Mouse (Mus musculus) embryonic facial prominence, embryonic 11.5 days (tissue): ENCODE measurements around the gene Rmi1. TPM values are rescaled to one million over a fixed set of nuclear protein-coding genes. Genes with fewer than 3 reads are reported as not detected.
"Not testable (repeated sequence)": the region's sequence is repeated elsewhere in the genome, so short reads cannot be mapped to it uniquely, and the experiment has no call there.

Experiments
- ATAC-seq: fragments of 200-750 bp; cut with Nextera tagmentation; replicated peaks from 2 replicates; pipeline ENCODE4 v1.8.0; 2017; ENCODE audit warnings: low read depth; ENCODE audit not compliant: insufficient number of reproducible peaks, low FRiP score, low TSS enrichment
- DNase-seq: peaks from one replicate; pipeline ENCODE4 v3.0.0-alpha.2; 2015; ENCODE audit warnings: low spot score
- H3K27ac ChIP-seq: fragments of 300-500 bp; sonication (generic); replicated peaks from 2 replicates; pipeline ENCODE4 v1.5.1; 2014; ENCODE audit warnings: mild to moderate bottlenecking, low read depth, low read length, control low read depth
- H3K27me3 ChIP-seq: fragments of 300-500 bp; sonication (generic); 2 replicates; pipeline ENCODE4 v1.6.1; 2014; ENCODE audit warnings: mild to moderate bottlenecking, low read length, moderate library complexity, mixed read lengths; ENCODE audit not compliant: control insufficient read depth, insufficient read depth
- H3K36me3 ChIP-seq: fragments of 300-500 bp; sonication (generic); replicated peaks from 2 replicates; pipeline ENCODE4 v1.6.1; 2014; ENCODE audit warnings: low read depth, mild to moderate bottlenecking, low read length, moderate library complexity, mixed read lengths; ENCODE audit not compliant: control insufficient read depth, insufficient read depth
- H3K4me1 ChIP-seq: fragments of 300-500 bp; sonication (generic); 2 replicates; pipeline ENCODE4 v1.6.1; 2014; ENCODE audit warnings: low read length, mixed read lengths; ENCODE audit not compliant: control insufficient read depth, insufficient read depth
- H3K4me2 ChIP-seq: fragments of 300-500 bp; sonication (generic); 2 replicates; pipeline ENCODE4 v1.6.1; 2014; ENCODE audit warnings: low read depth, mild to moderate bottlenecking, control low read depth, low read length, moderate library complexity
- H3K4me3 ChIP-seq: fragments of 300-500 bp; sonication (generic); 2 replicates; pipeline ENCODE4 v1.5.1; 2014; ENCODE audit warnings: low read depth, low read length, control low read depth
- H3K9ac ChIP-seq: fragments of 300-500 bp; sonication (generic); replicated peaks from 2 replicates; pipeline ENCODE4 v1.6.1; 2014; ENCODE audit warnings: mild to moderate bottlenecking, control low read depth, low read length
- H3K9me3 ChIP-seq: fragments of 300-500 bp; sonication (generic); replicated peaks from 2 replicates; pipeline ENCODE4 v1.6.1; 2016; ENCODE audit warnings: mild to moderate bottlenecking, low read length, inconsistent platforms, mixed read lengths; ENCODE audit not compliant: control insufficient read depth
- WGBS: fragments of 180-500 bp; shearing (Covaris S2); extraction: QIAGEN DNeasy Blood & Tissue Kit; methylation state at CpG from one replicate; pipeline ENCODE4 v1.1.7; 2014; 5-methylcytosine and 5-hydroxymethylcytosine counted together
- polyA plus RNA-seq: library from polyadenylated mRNA; unstranded; fragments of >200 nt; fragmentation: Nextera tagmentation; extraction: Ambion mirVana; gene quantifications from 2 replicates; pipeline ENCODE4 v1.2.1, GENCODE M21; 2014

Gene Rmi1
- polyA plus RNA-seq, 1 experiment from 2014 or later: 37.0 TPM

- 48% methylated on average over 3 of the region's 3 CpGs for WGBS
- Histone ChIP-seq H3K27ac (no peak overlapping the region), H3K9me3 (no peaks in the 10 kb centered on the region), H3K27me3 (no peaks in the 10 kb centered on the region), H3K9ac (no peak overlapping the region), H3K4me3 (no peak overlapping the region), H3K4me2 (no peak overlapping the region), H3K4me1 (no peaks in the 10 kb centered on the region), H3K36me3 (no peaks in the 10 kb centered on the region)
- DNase-seq (no peak), ATAC-seq (no peak)
These were observed 13.7 kb upstream of the Rmi1 start for GRCm38 (mm10) chr13:58388379-58388778.

- Histone ChIP-seq H3K4me2 (no peak overlapping the region), H3K9me3 (no peaks in the 10 kb centered on the region), H3K36me3 (peaks cover 2% of the 10 kb centered on the region), H3K27ac (no peak overlapping the region), H3K4me3 (no peak overlapping the region), H3K27me3 (no peaks in the 10 kb centered on the region), H3K9ac (no peak overlapping the region), H3K4me1 (no peaks in the 10 kb centered on the region)
- peak; percentile 22 for DNase-seq
- no peak for ATAC-seq
- 78% methylated on average over 2 of the region's 2 CpGs for WGBS
These were observed 12.6 kb upstream of the Rmi1 start for GRCm38 (mm10) chr13:58389324-58389951.

- not testable (repeated sequence) for H3K4me2 ChIP-seq, H3K4me3 ChIP-seq, H3K27me3 ChIP-seq, ATAC-seq, H3K4me1 ChIP-seq, H3K9me3 ChIP-seq, H3K9ac ChIP-seq, DNase-seq, H3K27ac ChIP-seq
- WGBS: 87% methylated on average over 11 of the region's 11 CpGs
- H3K36me3 ChIP-seq: peaks cover 18% of the 10 kb centered on the region
These were observed 7.7 kb upstream of the Rmi1 start for GRCm38 (mm10) chr13:58394392-58394791.

- H3K4me1 ChIP-seq: no peaks in the 10 kb centered on the region
- H3K27ac ChIP-seq: no peak overlapping the region
- 91% methylated on average over 13 of the region's 13 CpGs for WGBS
- no peak for DNase-seq
- H3K27me3 ChIP-seq: no peaks in the 10 kb centered on the region
- H3K9ac ChIP-seq: no peak overlapping the region
- ATAC-seq: no peak
- no peaks in the 10 kb centered on the region for H3K9me3 ChIP-seq
- no peak overlapping the region for H3K4me2 ChIP-seq
- H3K36me3 ChIP-seq: peaks cover 18% of the 10 kb centered on the region
- no peak overlapping the region for H3K4me3 ChIP-seq
These were observed 4.4 kb upstream of the Rmi1 start for GRCm38 (mm10) chr13:58397651-58398050.

GRCm38 (mm10) chr13:58400576-58400975, 1.5 kb upstream of the Rmi1 start:
- Histone ChIP-seq H3K4me2 (peak overlapping the region; percentile 69), H3K36me3 (peaks cover 13% of the 10 kb centered on the region), H3K4me1 (no peaks in the 10 kb centered on the region), H3K4me3 (peak overlapping the region; percentile 96), H3K27ac (no peak overlapping the region), H3K9ac (peak overlapping the region; percentile 99), H3K27me3 (no peaks in the 10 kb centered on the region), H3K9me3 (no peaks in the 10 kb centered on the region)
- no peak for ATAC-seq
- under 1% methylated on average over 11 of the region's 11 CpGs for WGBS
- peak; percentile 30 for DNase-seq

GRCm38 (mm10) chr13:58401135-58402002, 679 bp upstream of the Rmi1 start:
- ATAC-seq (peak; percentile 60), DNase-seq (peak; percentile 82)
- H3K9ac ChIP-seq: peak overlapping the region; percentile 99
- H3K9me3 ChIP-seq: no peaks in the 10 kb centered on the region
- WGBS: under 1% methylated on average over 63 of the region's 100 CpGs
- H3K27me3 ChIP-seq: no peaks in the 10 kb centered on the region
- peaks cover 7% of the 10 kb centered on the region for H3K36me3 ChIP-seq
- H3K4me1 ChIP-seq: no peaks in the 10 kb centered on the region
- H3K4me3 ChIP-seq: peak overlapping the region; percentile 96
- peak overlapping the region; percentile 97 for H3K27ac ChIP-seq
- H3K4me2 ChIP-seq: peak overlapping the region; percentile 69

- peak overlapping the region; percentile 97 for H3K27ac ChIP-seq
- no peak for DNase-seq
- H3K27me3 ChIP-seq: no peaks in the 10 kb centered on the region
- H3K36me3 ChIP-seq: peaks cover 2% of the 10 kb centered on the region
- H3K9me3 ChIP-seq: no peaks in the 10 kb centered on the region
- H3K4me2 ChIP-seq: peak overlapping the region; percentile 43
- no peaks in the 10 kb centered on the region for H3K4me1 ChIP-seq
- ATAC-seq: peak; percentile 64
- WGBS: under 1% methylated on average over 41 of the region's 48 CpGs
- peak overlapping the region; percentile 99 for H3K9ac ChIP-seq
- H3K4me3 ChIP-seq: peak overlapping the region; percentile 96
These were observed 679 bp downstream of the Rmi1 start for GRCm38 (mm10) chr13:58402744-58403110.

- H3K9me3 ChIP-seq, H3K4me1 ChIP-seq, DNase-seq, H3K36me3 ChIP-seq, ATAC-seq, H3K27me3 ChIP-seq: not testable (repeated sequence)
- Histone ChIP-seq H3K4me3 (peak within 1 kb of the TSS; percentile 96), H3K4me2 (peak within 1 kb of the TSS; percentile 43), H3K27ac (peak within 1 kb of the TSS; percentile 97), H3K9ac (peak within 1 kb of the TSS; percentile 99)
- WGBS: 9% methylated on average over 16 of the region's 17 CpGs
These were observed 1.2 kb downstream of the Rmi1 start, which contains the start of gene Hnrnpk for GRCm38 (mm10) chr13:58403243-58403642. TSS of gene Hnrnpk (minus strand) at chr13:58403343.
